Mouse (Mus musculus) megakaryocyte, embryonic 14.5 days (primary cell): ENCODE measurements around the gene Lhb.

ENCODE experiments used
- FLI1 ChIP-seq: IDR thresholded peaks from 2 replicates; pipeline ENCODE4 v1.6.1; 2012; ENCODE audit warnings: low read length, inconsistent platforms, mixed read lengths
- GATA1 ChIP-seq: IDR thresholded peaks from 3 replicates; pipeline ENCODE4 v1.6.1; 2012; ENCODE audit warnings: mixed read lengths, low read length, inconsistent platforms, borderline replicate concordance

DNA sequence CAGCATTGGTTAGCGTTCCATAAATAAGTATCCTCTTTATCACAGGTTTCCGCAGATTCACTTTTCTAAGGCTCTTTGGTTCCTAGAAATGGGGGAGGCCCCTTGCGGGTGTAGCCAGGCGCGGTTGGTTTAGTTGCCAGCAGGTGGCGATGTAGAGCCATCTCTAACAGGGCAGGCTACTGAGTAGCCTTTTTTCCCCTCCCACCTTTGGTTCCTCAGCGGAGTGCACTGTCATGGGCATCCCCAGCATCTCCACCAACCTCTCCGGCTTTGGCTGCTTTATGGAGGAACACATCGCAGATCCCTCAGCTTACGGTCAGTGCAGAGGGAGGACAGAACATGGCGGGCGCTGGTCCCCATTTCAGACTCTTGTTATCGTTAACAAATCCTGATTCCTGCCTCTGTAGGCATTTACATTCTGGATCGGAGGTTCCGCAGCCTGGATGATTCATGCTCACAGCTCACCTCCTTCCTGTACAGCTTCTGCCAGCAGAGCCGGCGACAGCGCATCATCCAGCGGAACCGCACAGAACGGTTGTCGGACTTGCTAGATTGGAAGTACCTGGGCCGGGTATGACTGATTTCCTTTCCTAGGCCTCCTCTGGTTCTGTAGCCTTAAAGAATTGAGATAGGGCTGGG is 30.8 kb downstream of the Lhb start:
- TF ChIP-seq GATA1, result no peak
- TF ChIP-seq FLI1, result no peak
